Mouse (Mus musculus) heart, adult 2 months (tissue): ENCODE data around the gene Icam1.

Experiments
- CTCF ChIP-seq: fragments of 200-600 bp; IDR thresholded peaks from 2 replicates; pipeline ENCODE4 v1.8.1; 2022; ENCODE audit warnings: antibody characterized with exemption, mild to moderate bottlenecking, moderate library complexity
- EP300 ChIP-seq: fragments of 200-500 bp; IDR thresholded peaks from 2 replicates; pipeline ENCODE4 v1.6.1; 2011; ENCODE audit warnings: low read depth, low read length, control low read depth; ENCODE audit not compliant: insufficient read depth
- POLR2A ChIP-seq: fragments of 200-500 bp; IDR thresholded peaks from 2 replicates; pipeline ENCODE4 v1.6.1; 2011; ENCODE audit warnings: mild to moderate bottlenecking, low read depth, low read length, control low read depth; ENCODE audit not compliant: insufficient read depth

- TF ChIP-seq CTCF (no peak), POLR2A (no peak), EP300 (no peak)
Measured at GRCm38 (mm10) chr9:21027774-21028290, 12.0 kb downstream of the Icam1 start.
